Mouse (Mus musculus) brain, embryonic 14.5 days (tissue): ENCODE results near the gene Slc13a4.

Source experiments
- CTCF ChIP-seq: fragments of 200-500 bp; IDR thresholded peaks from 2 replicates; pipeline ENCODE4 v1.5.1; 2012; ENCODE audit warnings: inconsistent platforms, mild to moderate bottlenecking, moderate library complexity, borderline replicate concordance; ENCODE audit not compliant: insufficient read depth, insufficient read length; ENCODE audit errors: extremely low read depth
- POLR2A ChIP-seq: fragments of 200-500 bp; IDR thresholded peaks from 2 replicates; pipeline ENCODE4 v1.6.1; 2012; ENCODE audit warnings: mild to moderate bottlenecking, inconsistent platforms, borderline replicate concordance; ENCODE audit not compliant: poor library complexity, insufficient read depth, insufficient read length, severe bottlenecking; ENCODE audit errors: extremely low read depth

- TF ChIP-seq CTCF (no peak), POLR2A (no peak)
Measured at GRCm38 (mm10) chr6:35253474-35253873, 54.5 kb downstream of the Slc13a4 start.
